Mouse (Mus musculus): Measurements from ENCODE around the gene Adi1.

- TF ChIP-seq POLR2A (IDR thresholded peaks at IDR 0.05; ENCODE audit: borderline replicate concordance, extremely low read depth, insufficient read depth, insufficient read length, poor library complexity, severe bottlenecking): 0 out of 2 replicates have a peak, but pooled peaks have one; percentile 69
- no peak for TF ChIP-seq CTCF (IDR thresholded peaks at IDR 0.05; ENCODE audit: borderline replicate concordance, extremely low read depth, insufficient read depth, insufficient read length)
These were observed 39.2 kb upstream of the Adi1 start, which contains the start of gene Rps7 for GRCm38 (mm10) chr12:28635535-28636476.
